Mouse (Mus musculus): ENCODE data around the gene Cit. TPM values are rescaled to one million over a fixed set of nuclear protein-coding genes. Genes with fewer than 3 reads are reported as not detected.
A peak's percentile ranks its signal among the peaks of the same experiment; 100 is the strongest.

Cit gene
- total RNA-seq, 2 experiments from 2014 or later, result 57.2 to 60.5 TPM

DNA sequence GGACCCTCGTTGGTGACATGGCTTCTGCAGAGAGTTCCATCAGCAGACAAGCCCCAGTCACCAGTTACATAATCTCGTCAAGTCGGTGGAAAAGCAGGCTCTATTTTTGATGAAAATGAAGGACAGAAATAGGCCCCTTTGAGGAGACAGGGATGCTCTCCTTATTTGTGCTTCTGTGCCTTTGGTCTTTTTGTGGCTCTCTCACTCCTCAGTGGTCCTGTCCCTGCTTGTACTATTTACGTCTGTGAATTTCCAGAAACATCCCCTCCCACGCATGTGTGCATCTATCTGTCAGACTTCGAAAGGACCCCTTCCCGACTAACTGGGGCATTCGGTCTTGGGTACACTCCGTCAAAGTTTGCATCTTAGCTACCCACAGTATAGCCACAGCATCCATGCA is 116.7 kb downstream of the Cit start:
- H3K27ac ChIP-seq, result no peak overlapping the region
- no peak for DNase-seq (ENCODE audit: low spot score in 2 of 2)
- TF ChIP-seq CTCF (conservative IDR thresholded peaks at IDR 0.05), result no peak
- H3K4me3 ChIP-seq, result no peak overlapping the region

DNA sequence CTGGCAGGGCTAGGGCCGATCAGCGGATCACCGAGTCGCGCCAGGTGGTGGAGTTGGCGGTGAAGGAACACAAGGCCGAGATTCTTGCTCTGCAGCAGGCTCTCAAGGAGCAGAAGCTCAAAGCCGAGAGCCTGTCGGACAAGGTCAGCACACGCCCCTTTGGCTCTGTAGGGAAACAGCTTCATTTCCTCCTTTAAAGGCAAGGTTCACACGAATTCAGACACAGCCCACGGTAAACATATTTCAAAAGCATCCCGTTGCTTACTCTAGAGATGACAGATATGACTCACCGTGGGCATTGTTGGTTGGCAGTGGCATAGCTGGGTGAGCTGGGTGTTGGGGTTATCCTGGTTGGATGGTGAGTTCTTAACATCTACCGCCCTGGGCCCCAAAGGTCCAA is 126.2 kb downstream of the Cit start:
- no peak for DNase-seq (ENCODE audit: low spot score in 2 of 2)
- H3K4me3 ChIP-seq, result no peak overlapping the region
- no peak for TF ChIP-seq CTCF (conservative IDR thresholded peaks at IDR 0.05)
- H3K27ac ChIP-seq, result no peak overlapping the region

DNA sequence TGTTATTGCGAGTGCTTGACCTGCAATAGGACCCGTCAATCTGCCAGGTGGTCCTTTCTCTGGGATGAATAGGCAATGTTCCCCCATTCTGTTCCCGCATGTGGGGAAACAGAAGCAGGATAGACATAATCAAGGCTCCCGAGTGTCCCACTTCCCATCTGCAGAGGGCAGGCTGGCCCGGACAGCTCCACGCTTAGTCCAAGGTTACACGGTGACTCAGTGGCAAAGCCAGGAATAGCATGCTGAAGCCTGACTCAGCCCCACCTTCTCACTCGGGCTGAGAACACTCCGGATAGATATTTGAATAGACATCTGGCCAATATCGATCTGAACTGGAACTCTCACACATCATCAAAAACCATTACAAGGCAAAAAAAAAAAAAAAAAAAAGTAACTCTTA is 130.6 kb downstream of the Cit start:
- no peak overlapping the region for H3K4me3 ChIP-seq
- no peak for DNase-seq (ENCODE audit: low spot score in 2 of 2)
- TF ChIP-seq CTCF (conservative IDR thresholded peaks at IDR 0.05), result no peak; the same call in 1 of the 2 replicates

DNA sequence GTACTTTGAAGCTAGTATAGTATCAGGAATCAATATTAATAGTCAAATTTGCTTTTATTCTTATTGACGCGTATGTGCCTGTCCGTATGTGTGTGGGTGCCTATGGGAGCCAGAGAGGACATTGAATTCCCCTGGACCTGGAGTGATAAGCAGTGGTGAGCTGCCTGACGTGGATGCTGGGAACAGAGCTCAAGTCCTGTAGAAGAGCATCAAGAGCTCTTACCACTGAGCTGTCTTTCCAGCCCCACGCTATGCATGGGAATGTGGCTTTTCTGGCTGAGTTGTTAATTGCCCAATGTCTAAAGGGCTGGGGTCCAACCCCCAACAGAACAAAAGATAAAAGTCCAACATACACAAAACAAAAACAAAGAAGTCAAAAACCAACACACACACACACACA is 131.4 kb downstream of the Cit start:
- Histone ChIP-seq H3K27ac (no peak overlapping the region), H3K4me3 (no peak overlapping the region)
- no peak for TF ChIP-seq CTCF (conservative IDR thresholded peaks at IDR 0.05)
- DNase-seq (ENCODE audit: low spot score in 2 of 2), result no peak

More for the DNA sequence above, 130.6 kb downstream of the Cit start:
- no peak overlapping the region for H3K27ac ChIP-seq

GRCm38 (mm10) chr5:115977266-115977665 is 132.2 kb downstream of the Cit start:
- TF ChIP-seq CTCF (conservative IDR thresholded peaks at IDR 0.05), result no peak

GRCm38 (mm10) chr5:115977757-115978156 is 132.7 kb downstream of the Cit start:
- DNase-seq (ENCODE audit: low spot score in 2 of 2), result no peak
- no peak for TF ChIP-seq CTCF (conservative IDR thresholded peaks at IDR 0.05)
- peak overlapping the region; percentile 43 for H3K27ac ChIP-seq
- no peak overlapping the region for H3K4me3 ChIP-seq

More at GRCm38 (mm10) chr5:115977266-115977665, 132.2 kb downstream of the Cit start:
- no peak overlapping the region for H3K4me3 ChIP-seq
- peak overlapping the region; percentile 43; the same call in 1 of the 2 replicates for H3K27ac ChIP-seq
- no peak for DNase-seq (ENCODE audit: low spot score in 2 of 2)

DNA sequence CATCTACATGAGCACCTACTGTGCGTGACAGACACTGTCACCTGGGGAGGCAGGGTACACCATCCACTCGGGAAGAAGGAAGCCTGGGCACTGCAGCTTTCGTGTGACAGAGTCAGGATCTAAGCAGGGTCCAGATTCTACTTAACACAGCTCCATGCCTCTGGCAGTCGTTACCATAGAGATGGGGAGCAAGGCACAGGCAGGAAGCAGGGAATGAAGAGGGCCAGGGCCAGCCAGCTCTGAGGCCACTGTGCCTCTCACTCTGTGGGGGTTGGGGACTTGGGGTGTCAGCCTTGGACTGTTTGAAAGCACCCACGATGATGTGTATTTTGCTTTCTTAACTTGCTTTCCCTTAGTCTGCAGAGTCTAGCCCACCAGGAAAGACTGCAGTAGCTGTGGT is 133.2 kb downstream of the Cit start:
- DNase-seq (ENCODE audit: low spot score in 2 of 2), result no peak
- TF ChIP-seq CTCF (conservative IDR thresholded peaks at IDR 0.05), result no peak
- Histone ChIP-seq H3K27ac (peak overlapping the region; percentile 43), H3K4me3 (no peak overlapping the region)

GRCm38 (mm10) chr5:115979134-115979696 is 134.1 kb downstream of the Cit start:
- TF ChIP-seq CTCF (conservative IDR thresholded peaks at IDR 0.05), result peak; percentile 77
- Histone ChIP-seq H3K27ac (no peak overlapping the region), H3K4me3 (no peak overlapping the region)
- no peak for DNase-seq (ENCODE audit: low spot score in 2 of 2)

GRCm38 (mm10) chr5:115980537-115980936 is 135.5 kb downstream of the Cit start:
- no peak overlapping the region for H3K4me3 ChIP-seq
- DNase-seq (ENCODE audit: low spot score in 2 of 2), result no peak
- TF ChIP-seq CTCF (conservative IDR thresholded peaks at IDR 0.05), result no peak
- no peak overlapping the region for H3K27ac ChIP-seq

DNA sequence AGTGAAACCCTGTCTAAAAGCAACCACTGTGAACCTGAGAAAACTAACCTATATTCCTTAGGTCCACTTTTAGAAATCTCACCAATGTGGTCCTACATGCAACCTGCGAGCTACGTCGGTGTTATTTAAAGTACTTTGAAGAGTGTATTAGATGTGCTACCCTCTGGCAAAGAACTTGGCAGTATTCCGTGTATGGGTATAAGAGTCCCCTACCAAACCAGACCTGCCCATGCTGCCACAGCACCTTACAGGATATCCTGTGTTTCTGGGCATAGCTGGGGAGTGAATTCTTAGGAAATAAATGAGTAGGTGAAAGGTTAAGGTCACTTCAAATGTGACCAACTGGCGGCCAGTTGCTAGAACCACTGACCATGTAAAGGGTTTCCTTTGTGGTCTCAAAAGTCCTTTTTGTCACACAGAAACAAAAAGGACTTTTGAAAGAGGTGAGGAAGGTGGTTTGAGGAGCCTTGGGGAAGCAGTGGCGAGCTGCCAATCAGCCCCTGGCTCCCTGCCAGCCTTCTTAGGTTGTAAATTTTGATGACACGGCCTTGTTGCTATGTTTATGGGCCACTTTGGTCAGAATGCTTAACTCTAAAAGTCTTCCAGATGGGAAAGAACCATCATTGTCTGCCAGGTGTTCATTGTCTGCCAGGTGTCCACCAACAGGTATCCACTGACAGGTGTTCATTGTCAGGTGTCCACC is 137.7 kb downstream of the Cit start:
- no peak for TF ChIP-seq CTCF (conservative IDR thresholded peaks at IDR 0.05)
- no peak overlapping the region for H3K4me3 ChIP-seq
- DNase-seq (ENCODE audit: low spot score in 2 of 2), result no peak
- H3K27ac ChIP-seq, result no peak overlapping the region

DNA sequence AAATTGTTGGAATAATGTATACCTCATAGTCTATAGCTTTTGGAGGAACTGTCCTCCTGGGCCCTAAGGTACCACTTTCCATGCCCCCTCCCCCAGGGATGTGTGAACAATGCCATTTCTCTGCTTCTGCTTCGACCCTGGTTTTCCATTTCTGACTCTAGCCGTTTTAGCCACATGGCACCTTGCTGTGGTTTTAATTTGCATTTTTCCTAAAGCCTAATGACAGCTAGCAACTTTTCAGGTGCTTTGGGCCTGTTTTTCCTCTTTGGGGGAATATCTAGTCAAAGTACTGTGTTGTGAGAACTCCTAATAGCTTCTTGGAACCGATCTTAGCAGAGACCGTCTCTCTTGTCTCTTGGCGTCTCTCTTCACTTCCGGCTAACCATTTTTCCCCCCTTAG is 139.3 kb downstream of the Cit start:
- no peak overlapping the region for H3K4me3 ChIP-seq
- no peak for DNase-seq (ENCODE audit: low spot score in 2 of 2)
- TF ChIP-seq CTCF (conservative IDR thresholded peaks at IDR 0.05), result no peak
- H3K27ac ChIP-seq, result no peak overlapping the region

DNA sequence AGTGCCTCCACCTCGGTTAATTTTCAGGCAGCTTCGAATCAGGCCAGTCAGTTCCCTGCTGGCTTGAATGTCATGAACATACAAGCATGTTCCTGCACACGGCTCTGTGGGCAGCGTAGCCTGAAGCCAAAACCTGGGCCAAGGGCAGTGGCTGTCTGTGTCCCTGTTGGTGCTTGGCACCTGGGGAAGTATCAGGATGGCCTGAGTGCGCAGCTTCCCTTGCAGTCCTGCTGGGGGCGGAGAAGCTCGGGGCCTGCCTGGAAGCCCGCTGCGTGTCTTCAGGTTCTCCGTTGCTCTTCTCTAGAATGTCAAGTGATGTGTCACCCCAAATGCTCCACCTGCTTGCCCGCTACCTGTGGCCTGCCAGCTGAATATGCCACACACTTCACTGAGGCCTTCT is 140.0 kb downstream of the Cit start:
- no peak for DNase-seq (ENCODE audit: low spot score in 2 of 2)
- Histone ChIP-seq H3K4me3 (no peak overlapping the region), H3K27ac (no peak overlapping the region)
- no peak for TF ChIP-seq CTCF (conservative IDR thresholded peaks at IDR 0.05)

- no peak overlapping the region for H3K27ac ChIP-seq
- no peak for TF ChIP-seq CTCF (conservative IDR thresholded peaks at IDR 0.05)
- no peak for DNase-seq (ENCODE audit: low spot score in 2 of 2)
- H3K4me3 ChIP-seq, result no peak overlapping the region
These were observed 142.2 kb downstream of the Cit start for GRCm38 (mm10) chr5:115987284-115987683.

DNA sequence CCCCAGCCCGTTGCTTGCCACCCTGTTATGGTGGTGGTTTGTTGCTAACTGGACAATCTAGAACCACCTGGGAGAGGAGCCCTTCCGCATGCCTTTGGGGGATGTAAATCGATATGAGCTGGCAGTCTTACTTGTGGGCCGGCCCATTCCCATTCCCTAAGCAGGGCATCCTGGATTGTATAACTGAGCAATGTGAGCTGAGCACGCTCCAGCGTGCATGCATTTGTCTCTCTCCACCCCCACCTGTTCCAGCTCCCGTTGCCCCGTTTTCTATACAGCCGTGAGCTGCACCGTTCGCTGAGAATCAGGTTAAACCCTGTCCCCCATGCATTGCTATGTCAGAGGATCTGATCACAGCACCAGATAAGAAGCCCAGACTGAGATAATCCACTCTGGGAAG is 146.6 kb downstream of the Cit start:
- Histone ChIP-seq H3K27ac (no peak overlapping the region), H3K4me3 (no peak overlapping the region)
- DNase-seq (ENCODE audit: low spot score in 2 of 2), result no peak
- TF ChIP-seq CTCF (conservative IDR thresholded peaks at IDR 0.05), result no peak
